Mouse (Mus musculus) kidney, postnatal 0 days (tissue): ENCODE measurements around the gene Spg11. TPM values are rescaled to one million over a fixed set of nuclear protein-coding genes. Genes with fewer than 3 reads are reported as not detected.

Experiments
- ATAC-seq: fragments of 200-750 bp; cut with Nextera tagmentation; replicated peaks from 2 replicates; pipeline ENCODE4 v1.8.0; 2017; ENCODE audit warnings: low read depth, moderate number of reproducible peaks, moderate TSS enrichment, moderate library complexity; ENCODE audit not compliant: low FRiP score
- DNase-seq: peaks from one replicate; pipeline ENCODE4 v3.0.0-alpha.2; 2016; ENCODE audit warnings: low spot score
- H3K27ac ChIP-seq: fragments of 300-500 bp; sonication (generic); 2 replicates; pipeline ENCODE4 v1.5.1; 2014; ENCODE audit warnings: mild to moderate bottlenecking
- H3K27me3 ChIP-seq: fragments of 300-500 bp; sonication (generic); 2 replicates; pipeline ENCODE4 v1.6.1; 2014; ENCODE audit warnings: low read length, mixed read lengths; ENCODE audit not compliant: insufficient read depth
- H3K36me3 ChIP-seq: fragments of 300-500 bp; sonication (generic); 2 replicates; pipeline ENCODE4 v1.6.1; 2014; ENCODE audit warnings: low read length, mixed read lengths; ENCODE audit not compliant: insufficient read depth
- H3K4me1 ChIP-seq: fragments of 300-500 bp; sonication (generic); replicated peaks from 2 replicates; pipeline ENCODE4 v1.6.1; 2014; ENCODE audit warnings: antibody characterized with exemption, low read length, mixed read lengths; ENCODE audit not compliant: insufficient read depth
- H3K4me2 ChIP-seq: fragments of 300-500 bp; sonication (generic); 2 replicates; pipeline ENCODE4 v1.6.1; 2014; ENCODE audit warnings: mild to moderate bottlenecking, low read length, moderate library complexity, mixed read lengths
- H3K4me3 ChIP-seq: fragments of 300-500 bp; sonication (generic); replicated peaks from 2 replicates; pipeline ENCODE4 v1.5.1; 2014; ENCODE audit warnings: low read depth, low read length
- H3K9ac ChIP-seq: fragments of 300-500 bp; sonication (generic); 2 replicates; pipeline ENCODE4 v1.6.1; 2014; ENCODE audit warnings: low read depth, low read length
- H3K9me3 ChIP-seq: fragments of 300-500 bp; sonication (generic); replicated peaks from 2 replicates; pipeline ENCODE4 v1.6.1; 2016; ENCODE audit warnings: low read length, inconsistent platforms, mixed read lengths
- CTCF ChIP-seq: IDR thresholded peaks from 2 replicates; pipeline ENCODE4 v1.5.1; 2016; ENCODE audit warnings: antibody characterized with exemption, low read depth, mild to moderate bottlenecking, moderate library complexity
- WGBS: fragments of 180-500 bp; shearing (Covaris S2); extraction: QIAGEN DNeasy Blood & Tissue Kit; methylation state at CpG from one replicate; pipeline ENCODE4 v1.1.7; 2014; 5-methylcytosine and 5-hydroxymethylcytosine counted together
- polyA plus RNA-seq: library from polyadenylated mRNA; unstranded; fragments of >200 nt; fragmentation: Nextera tagmentation; extraction: Ambion mirVana; gene quantifications from 2 replicates; pipeline ENCODE4 v1.2.1, GENCODE M21; 2015

The Spg11 gene
- polyA plus RNA-seq, 1 experiment from 2014 or later = 6.0 TPM

DNA sequence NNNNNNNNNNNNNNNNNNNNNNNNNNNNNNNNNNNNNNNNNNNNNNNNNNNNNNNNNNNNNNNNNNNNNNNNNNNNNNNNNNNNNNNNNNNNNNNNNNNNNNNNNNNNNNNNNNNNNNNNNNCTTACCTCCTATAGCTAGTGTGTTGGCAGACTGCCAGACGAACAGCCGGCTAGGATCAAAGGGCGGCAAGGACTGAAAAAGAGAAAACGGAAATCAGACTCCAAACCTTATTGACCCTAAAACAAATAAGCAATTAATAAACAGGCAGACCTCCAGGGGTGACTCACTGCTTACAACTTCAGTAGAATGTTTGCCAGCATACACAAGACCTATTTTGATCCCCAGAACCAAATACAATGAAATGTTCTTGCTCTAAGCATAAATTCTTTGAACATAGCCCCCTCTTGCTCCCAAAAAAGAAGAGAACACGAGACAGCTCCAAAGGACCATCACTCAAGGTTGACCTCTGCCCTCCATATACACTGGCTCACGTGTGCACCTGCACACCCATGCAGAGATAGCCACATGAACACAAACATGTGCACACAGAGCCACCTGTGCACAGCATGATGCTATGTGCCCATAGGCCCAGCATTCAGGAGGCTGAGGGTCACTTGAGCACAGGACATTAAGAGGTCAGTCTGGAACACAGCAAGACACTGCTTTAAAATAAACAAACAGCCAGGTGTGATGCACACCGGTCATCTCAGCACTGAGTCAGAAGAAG is 36.3 kb downstream of the Spg11 start:
- peak; percentile 54; the same call in 1 of the 2 replicates for ATAC-seq
- peak; percentile 66 for DNase-seq
- no peaks in the 10 kb centered on the region for H3K27me3 ChIP-seq
- H3K4me1 ChIP-seq = no peaks in the 10 kb centered on the region; the same call in 1 of the 2 replicates
- WGBS = 23% methylated on average over 7 of the region's 7 CpGs
- H3K9ac ChIP-seq = no peak overlapping the region
- H3K4me3 ChIP-seq = no peak overlapping the region
- H3K36me3 ChIP-seq = peaks cover 36% of the 10 kb centered on the region
- no peak for TF ChIP-seq CTCF
- H3K9me3 ChIP-seq = no peaks in the 10 kb centered on the region
- no peak overlapping the region for H3K4me2 ChIP-seq
- no peak overlapping the region for H3K27ac ChIP-seq

DNA sequence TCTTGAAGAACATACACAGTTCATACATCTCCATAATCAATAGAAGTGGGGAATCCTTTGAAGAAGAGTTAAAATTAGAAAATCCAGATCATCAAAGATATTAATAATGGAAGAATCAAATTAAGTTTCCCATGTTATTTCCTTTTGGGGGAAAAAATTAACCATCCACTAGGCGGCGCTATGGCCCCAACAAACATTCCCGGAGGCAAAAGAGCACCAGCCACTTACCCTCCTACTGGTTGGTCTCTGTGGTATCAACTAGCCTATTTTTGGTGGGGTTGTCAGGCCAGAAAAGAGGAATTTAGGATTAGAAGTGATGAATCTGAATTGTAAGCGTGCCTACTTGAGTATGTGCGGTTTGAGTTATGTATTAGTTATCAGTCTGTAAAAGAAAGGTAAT is 48.3 kb downstream of the Spg11 start:
- 39% methylated on average over 5 of the region's 5 CpGs for WGBS
- H3K4me2 ChIP-seq = no peak overlapping the region
- H3K36me3 ChIP-seq = peaks cover 24% of the 10 kb centered on the region; the same call in 1 of the 2 replicates
- no peaks in the 10 kb centered on the region for H3K4me1 ChIP-seq
- H3K9me3 ChIP-seq = no peaks in the 10 kb centered on the region
- no peak overlapping the region for H3K4me3 ChIP-seq
- peak; percentile 87 for TF ChIP-seq CTCF
- ATAC-seq (no peak), DNase-seq (peak; percentile 63)
- no peak overlapping the region for H3K9ac ChIP-seq
- no peak overlapping the region for H3K27ac ChIP-seq
- H3K27me3 ChIP-seq = no peaks in the 10 kb centered on the region

DNA sequence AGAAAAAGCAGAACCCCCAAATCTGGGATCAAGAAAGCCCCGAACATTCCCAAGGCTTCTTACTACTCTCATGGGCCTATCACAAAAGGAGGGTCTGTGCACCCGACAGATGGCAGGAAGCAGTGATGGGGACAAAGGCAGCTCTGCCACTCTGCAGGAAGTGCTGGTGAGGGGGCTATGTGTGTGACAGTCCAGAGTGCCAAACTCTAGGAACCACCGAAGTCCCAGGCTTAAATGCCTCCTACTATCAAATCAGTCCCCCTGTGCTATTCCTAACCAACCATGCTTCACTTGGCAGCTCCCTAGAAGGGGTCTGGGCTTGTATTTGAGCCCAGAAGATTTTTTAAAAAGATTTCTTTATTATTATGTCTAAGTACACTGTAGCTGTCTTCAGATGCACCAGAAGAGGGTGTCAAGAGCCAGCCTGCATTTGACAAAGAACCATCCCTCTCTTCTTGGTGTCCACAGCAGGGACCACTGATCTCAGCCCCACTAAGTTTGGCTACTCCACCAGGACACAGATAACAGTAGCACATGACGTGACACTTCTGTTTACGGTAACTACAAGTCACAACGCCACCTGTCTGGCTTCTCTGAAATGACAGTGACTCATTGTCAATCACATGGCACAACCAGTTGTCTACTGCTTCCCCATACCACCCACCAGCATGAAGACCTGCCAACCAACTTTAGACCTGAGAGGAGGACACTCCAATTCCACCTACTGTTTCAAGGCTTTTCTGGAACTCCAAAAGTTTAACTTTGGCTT is 48.9 kb downstream of the Spg11 start:
- Histone ChIP-seq H3K27ac (no peak overlapping the region), H3K36me3 (peaks cover 25% of the 10 kb centered on the region; the same call in 1 of the 2 replicates), H3K4me2 (no peak overlapping the region), H3K9ac (no peak overlapping the region), H3K4me3 (no peak overlapping the region), H3K4me1 (no peaks in the 10 kb centered on the region), H3K27me3 (no peaks in the 10 kb centered on the region), H3K9me3 (no peaks in the 10 kb centered on the region)
- 87% methylated on average over 6 of the region's 6 CpGs for WGBS
- DNase-seq (no peak), ATAC-seq (no peak)
- no peak for TF ChIP-seq CTCF

DNA sequence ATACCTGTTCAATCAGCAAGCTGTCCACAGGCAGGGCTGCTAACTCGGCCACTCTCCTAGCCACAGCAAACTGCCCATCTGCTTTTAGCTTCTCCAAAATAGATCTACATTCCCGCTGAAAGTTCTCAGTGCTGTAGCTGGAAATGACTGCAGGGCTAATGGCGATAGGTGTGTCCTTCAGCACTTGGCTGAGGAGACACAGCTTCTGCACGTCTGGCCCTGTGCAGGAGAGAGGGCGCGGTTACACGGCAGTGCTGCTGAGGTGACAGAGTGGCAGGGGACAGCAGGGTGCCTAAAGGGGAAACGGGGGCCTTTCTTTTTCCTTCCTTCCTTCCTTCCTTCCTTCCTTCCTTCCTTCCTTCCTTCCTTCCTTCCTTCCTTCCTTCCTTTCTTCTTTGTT is 51.9 kb downstream of the Spg11 start:
- Histone ChIP-seq H3K9me3 (no peaks in the 10 kb centered on the region), H3K4me3 (no peak overlapping the region), H3K9ac (no peak overlapping the region), H3K27ac (no peak overlapping the region), H3K4me2 (no peak overlapping the region), H3K36me3 (peaks cover 16% of the 10 kb centered on the region; the same call in 1 of the 2 replicates), H3K4me1 (no peaks in the 10 kb centered on the region), H3K27me3 (no peaks in the 10 kb centered on the region)
- TF ChIP-seq CTCF = no peak
- no peak for DNase-seq
- no peak for ATAC-seq
- WGBS = 66% methylated on average over 8 of the region's 8 CpGs

DNA sequence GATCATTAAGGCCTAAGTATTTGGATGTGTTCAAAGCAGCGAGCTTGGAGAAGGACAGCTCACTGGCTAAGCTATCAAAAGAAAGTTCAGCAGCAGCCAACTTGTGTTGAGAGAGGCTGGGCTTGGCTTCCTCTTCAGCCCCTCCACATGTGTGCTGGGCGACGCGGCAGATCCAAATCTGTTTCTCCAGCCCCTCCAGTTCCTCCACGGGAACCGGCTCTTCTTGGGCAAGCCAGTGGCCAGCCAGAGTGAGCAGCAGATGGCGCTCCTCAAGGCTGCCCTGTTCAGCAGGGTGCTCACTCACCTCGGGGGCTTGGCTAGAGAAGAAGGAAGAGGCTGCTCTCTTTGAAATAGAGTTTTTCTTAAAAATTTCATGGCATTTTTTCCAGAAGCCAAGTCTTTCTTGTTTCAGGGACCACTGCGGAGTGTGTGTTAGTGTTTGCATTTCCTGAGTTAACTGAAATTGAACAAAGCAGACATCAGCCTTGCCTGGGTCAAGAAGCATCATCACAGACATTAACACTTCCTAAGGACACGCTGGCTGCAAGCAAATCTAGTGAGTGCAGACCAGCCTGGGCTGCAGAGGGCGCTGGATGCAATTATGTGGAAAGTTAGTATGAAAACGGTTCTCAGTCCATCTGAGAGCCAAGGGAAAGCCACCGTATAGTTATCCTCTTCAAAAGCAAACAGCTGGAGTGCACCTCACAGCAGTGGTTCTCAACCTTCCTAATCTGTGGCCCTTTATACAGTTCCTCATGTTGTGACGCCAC is 52.8 kb downstream of the Spg11 start:
- DNase-seq (peak; percentile 38), ATAC-seq (no peak)
- WGBS = 45% methylated on average over 14 of the region's 14 CpGs
- H3K9ac ChIP-seq = no peak overlapping the region
- H3K36me3 ChIP-seq = peaks cover 12% of the 10 kb centered on the region; the same call in 1 of the 2 replicates
- no peak overlapping the region for H3K4me3 ChIP-seq
- H3K27ac ChIP-seq = no peak overlapping the region
- no peaks in the 10 kb centered on the region for H3K27me3 ChIP-seq
- H3K4me1 ChIP-seq = no peaks in the 10 kb centered on the region
- H3K4me2 ChIP-seq = no peak overlapping the region
- peak; percentile 53 for TF ChIP-seq CTCF
- no peaks in the 10 kb centered on the region for H3K9me3 ChIP-seq
